In the genomic region with DNA sequence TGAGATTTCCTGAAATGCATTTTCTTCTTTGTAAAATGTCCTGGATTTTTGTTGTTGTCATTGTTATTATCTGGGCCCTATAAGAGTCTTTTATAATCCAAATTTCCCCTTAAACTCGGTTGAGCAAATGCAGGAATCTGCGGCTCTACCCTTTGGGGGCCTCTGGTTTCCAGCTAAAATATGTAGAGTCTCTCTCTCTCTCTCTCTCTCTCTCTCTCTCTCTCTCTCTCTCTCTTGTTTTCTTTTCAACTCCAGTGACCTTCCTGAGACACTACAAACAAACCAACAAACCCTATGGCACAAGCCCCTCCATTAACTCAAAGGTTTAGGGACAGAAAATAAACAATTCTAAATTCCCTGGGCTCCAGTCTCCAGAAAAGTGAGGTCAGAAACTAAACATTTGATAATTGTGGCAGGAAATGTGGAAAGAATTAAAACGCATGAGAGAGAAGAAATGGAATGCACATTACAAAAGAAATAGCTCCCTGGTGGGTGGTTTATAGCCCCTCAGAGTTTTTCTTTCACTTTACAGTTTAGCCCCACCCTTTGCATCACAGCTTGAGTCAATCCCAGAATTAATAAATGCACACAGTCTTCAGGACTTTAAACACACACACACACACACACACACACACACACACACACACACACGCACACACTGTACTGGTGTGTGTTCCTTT, we compare ENCODE assay signal across 9 mouse cellular contexts. TPM values are rescaled to one million over a fixed set of nuclear protein-coding genes. Genes with fewer than 3 reads are reported as not detected.
DNase-seq lines count a peak whose midpoint lies in the region; ATAC-seq and TF ChIP-seq lines count a peak whose summit lies in the region.
"Had no signal": no experiment of that assay in that cellular context is flagged by ENCODE, and none has a peak within 500 bp of the region (broad histone marks: within the 10 kb centered on the region; RNA-seq: fewer than 3 reads in every experiment).

No protein-coding gene starts in this region.

- peaks cover 5% of the 10 kb centered on the region; the same call in 1 of the 2 replicates for H3K4me1 ChIP-seq in kidney, adult 2 months (ENCODE audit: control insufficient read depth, insufficient read depth, low read length)
- peaks cover 32% of the 10 kb centered on the region for H3K4me1 ChIP-seq in embryonic facial prominence, embryonic 13.5 days
- H3K4me1 ChIP-seq in intestine, embryonic 15.5 days (replicated peaks): 0 out of 2 replicates have a peak, but pooled peaks cover 11% of the 10 kb centered on the region
- peaks cover 37% of the 10 kb centered on the region for H3K4me1 ChIP-seq in neural tube, embryonic 13.5 days (replicated peaks)

- H3K4me2 ChIP-seq in embryonic facial prominence, embryonic 13.5 days: peak overlapping the region; percentile 66
- peak overlapping the region; percentile 74 for H3K4me2 ChIP-seq in intestine, embryonic 15.5 days (replicated peaks)
- H3K4me2 ChIP-seq in neural tube, embryonic 13.5 days: peak overlapping the region; percentile 82

- ATAC-seq in embryonic facial prominence, embryonic 13.5 days (ENCODE audit: insufficient number of reproducible peaks, insufficient read depth, low FRiP score, low TSS enrichment, low read depth): no peak
- ATAC-seq in intestine, embryonic 15.5 days: 0 out of 2 replicates have a peak, but pooled peaks have one; percentile 23
- peak; percentile 45; the same call in 1 of the 2 replicates for ATAC-seq in neural tube, embryonic 13.5 days (ENCODE audit: low read depth)

- H3K4me3 ChIP-seq in kidney, adult 2 months (ENCODE audit: insufficient read depth, low read depth, low read length): peak overlapping the region; percentile 75; the same call in 1 of the 2 replicates
- peak overlapping the region; percentile 91 for H3K4me3 ChIP-seq in embryonic facial prominence, embryonic 13.5 days
- peak overlapping the region; percentile 68 for H3K4me3 ChIP-seq in intestine, embryonic 15.5 days (replicated peaks)
- H3K4me3 ChIP-seq in neural tube, embryonic 13.5 days: peak overlapping the region; percentile 60

- H3K27ac ChIP-seq in kidney, adult 2 months (ENCODE audit: insufficient read depth, low read depth, low read length): no peak overlapping the region
- peak overlapping the region; percentile 92 for H3K27ac ChIP-seq in embryonic facial prominence, embryonic 13.5 days
- H3K27ac ChIP-seq in intestine, embryonic 15.5 days: peak overlapping the region; percentile 83
- H3K27ac ChIP-seq in neural tube, embryonic 13.5 days (replicated peaks): peak overlapping the region; percentile 77

- no peak for TF ChIP-seq CTCF in kidney, adult 2 months (conservative IDR thresholded peaks at IDR 0.05; ENCODE audit: insufficient read depth, insufficient read length, low read depth, low read length)

- no peaks in the 10 kb centered on the region for H3K36me3 ChIP-seq in kidney, adult 2 months (ENCODE audit: control insufficient read depth, insufficient read depth, low read length)
- peaks cover 22% of the 10 kb centered on the region for H3K36me3 ChIP-seq in embryonic facial prominence, embryonic 13.5 days
- no peaks in the 10 kb centered on the region for H3K36me3 ChIP-seq in intestine, embryonic 15.5 days
- H3K36me3 ChIP-seq in neural tube, embryonic 13.5 days: no peaks in the 10 kb centered on the region
- H3K36me3 ChIP-seq: G1E had no signal

- H3K27me3 ChIP-seq in kidney, adult 2 months (replicated peaks; ENCODE audit: control insufficient read depth, insufficient read depth, low read length): no peaks in the 10 kb centered on the region
- no peaks in the 10 kb centered on the region for H3K27me3 ChIP-seq in embryonic facial prominence, embryonic 13.5 days
- 0 out of 2 replicates have a peak, but pooled peaks cover 2% of the 10 kb centered on the region for H3K27me3 ChIP-seq in intestine, embryonic 15.5 days (replicated peaks)
- H3K27me3 ChIP-seq in neural tube, embryonic 13.5 days: no peaks in the 10 kb centered on the region

- TF ChIP-seq POLR2A in kidney, adult 2 months (IDR thresholded peaks at IDR 0.05; ENCODE audit: low read depth, low read length): no peak

- DNase-seq in kidney, adult 2 months: no peak
- DNase-seq in kidney, postnatal 25 days: no peak
- no peak for DNase-seq in cerebellum, postnatal 10 days
- no peak for DNase-seq in thymus, postnatal 14 days
- no peak for DNase-seq in layer of hippocampus, postnatal 25 days (ENCODE audit: extremely low spot score in 1 of 2, low spot score in 1 of 2)

- H3K9me3 ChIP-seq in embryonic facial prominence, embryonic 13.5 days: no peaks in the 10 kb centered on the region
- H3K9me3 ChIP-seq in intestine, embryonic 15.5 days: no peaks in the 10 kb centered on the region
- no peaks in the 10 kb centered on the region for H3K9me3 ChIP-seq in neural tube, embryonic 13.5 days
- H3K9me3 ChIP-seq: G1E had no signal

- peak overlapping the region; percentile 98 for H3K9ac ChIP-seq in embryonic facial prominence, embryonic 13.5 days
- no peak overlapping the region for H3K9ac ChIP-seq in intestine, embryonic 15.5 days
- H3K9ac ChIP-seq in neural tube, embryonic 13.5 days: peak overlapping the region; percentile 85

- WGBS in kidney, adult 2 months: 38% methylated on average over 4 of the region's 4 CpGs
- WGBS in embryonic facial prominence, embryonic 13.5 days: 5% methylated on average over 4 of the region's 4 CpGs
- WGBS in intestine, embryonic 15.5 days: 17% methylated on average over 4 of the region's 4 CpGs
- WGBS in neural tube, embryonic 13.5 days: 4% methylated on average over 4 of the region's 4 CpGs

RNA-seq across cellular contexts. Expression of a gene that starts 1.3 kb away (rescaled TPM):
- polyA plus RNA-seq in kidney, adult 2 months (2012; rRNA removed): 21.3 and 25.8 TPM in 2 replicates
- polyA plus RNA-seq in embryonic facial prominence, embryonic 13.5 days (2015; fragmentation: Nextera tagmentation; extraction: Ambion mirVana): 683 and 792 TPM in 2 replicates
- polyA plus RNA-seq in intestine, embryonic 15.5 days (2015; fragmentation: Nextera tagmentation; extraction: Ambion mirVana): 232 and 269 TPM in 2 replicates
- 156 and 165 TPM in 2 replicates for polyA plus RNA-seq in neural tube, embryonic 13.5 days (2015; fragmentation: Nextera tagmentation; extraction: Ambion mirVana)
- 10 to 100 TPM; 32.0 to 36.1 TPM for total RNA-seq in layer of hippocampus, postnatal 25 days (2021)
